Mouse (Mus musculus) kidney, adult 2 months (tissue): Measurements from ENCODE around the gene Tex45. TPM values are rescaled to one million over a fixed set of nuclear protein-coding genes. Genes with fewer than 3 reads are reported as not detected.
A peak's percentile ranks its signal among the peaks of the same experiment; 100 is the strongest.

Experiments used
- DNase-seq: peaks from one replicate; pipeline ENCODE4 v3.0.0; 2021
- H3K27ac ChIP-seq: fragments of 200-500 bp; 2 replicates; pipeline ENCODE4 v1.5.1; 2012; ENCODE audit warnings: low read depth, low read length, control low read depth, inconsistent platforms; ENCODE audit not compliant: insufficient read depth
- H3K27me3 ChIP-seq: fragments of 200-500 bp; replicated peaks from 2 replicates; pipeline ENCODE4 v1.6.1; 2012; ENCODE audit warnings: mild to moderate bottlenecking, moderate library complexity, low read length, inconsistent platforms; ENCODE audit not compliant: control insufficient read depth, insufficient read depth
- H3K36me3 ChIP-seq: fragments of 200-500 bp; 2 replicates; pipeline ENCODE4 v1.6.1; 2012; ENCODE audit warnings: mild to moderate bottlenecking, moderate library complexity, low read length, inconsistent platforms; ENCODE audit not compliant: control insufficient read depth, insufficient read depth
- H3K4me1 ChIP-seq: fragments of 200-500 bp; 2 replicates; pipeline ENCODE4 v1.6.1; 2011; ENCODE audit warnings: low read length; ENCODE audit not compliant: control insufficient read depth, insufficient read depth
- H3K4me3 ChIP-seq: fragments of 200-500 bp; 2 replicates; pipeline ENCODE4 v1.5.1; 2011; ENCODE audit warnings: mild to moderate bottlenecking, low read depth, low read length, control low read depth; ENCODE audit not compliant: insufficient read depth
- CTCF ChIP-seq: fragments of 200-500 bp; conservative IDR thresholded peaks from 2 replicates; pipeline ENCODE4 v1.5.1; 2011; ENCODE audit warnings: low read depth, mild to moderate bottlenecking, control low read depth, low read length, moderate library complexity, mixed read lengths; ENCODE audit not compliant: insufficient read depth, insufficient read length
- POLR2A ChIP-seq: fragments of 200-500 bp; IDR thresholded peaks from one replicate; pipeline ENCODE4 v1.6.1; 2011; ENCODE audit warnings: low read depth, low read length, control low read depth
- WGBS: fragments of 180-500 bp; shearing (Covaris S2); methylation state at CpG from one replicate; pipeline ENCODE4 v1.1.7; 2018; 5-methylcytosine and 5-hydroxymethylcytosine counted together
- polyA plus RNA-seq: library from polyadenylated mRNA; depleted of rRNA; stranded (reverse); fragments of >200 nt; gene quantifications from 2 replicates; pipeline ENCODE4 v1.2.3, GENCODE M21; 2012; rRNA removed

The Tex45 gene
- polyA plus RNA-seq, result 0.05 and 0.11 TPM in 2 replicates

DNA sequence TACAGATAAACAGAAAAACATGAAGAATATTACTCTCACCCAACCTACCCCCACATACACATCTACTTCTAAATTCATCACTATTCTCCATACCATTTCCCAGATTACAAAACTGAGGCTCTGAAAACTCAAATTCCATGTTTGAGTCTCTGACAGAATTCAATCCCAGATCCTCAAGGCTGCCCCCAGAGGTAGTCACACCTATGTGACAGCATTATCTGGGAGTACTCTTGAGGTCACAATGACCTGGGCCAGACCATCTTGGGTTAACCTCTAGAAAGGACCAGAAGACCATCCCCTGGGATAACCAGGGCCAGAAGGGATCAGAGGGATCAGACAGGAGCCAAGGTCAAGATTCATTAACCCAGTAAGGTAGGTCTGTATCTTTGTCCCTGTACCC, at the start of gene Tex45:
Gene Tex45, plus strand, starts transcription at position 301 of the 400 bp plus-strand sequence.
- TF ChIP-seq POLR2A (no peak), CTCF (no peak)
- no peak for DNase-seq
- Histone ChIP-seq H3K36me3 (no peaks in the 10 kb centered on the region), H3K27ac (no peak within 1 kb of the TSS), H3K4me3 (no peak within 1 kb of the TSS), H3K4me1 (peaks cover 4% of the 10 kb centered on the region; the same call in 1 of the 2 replicates), H3K27me3 (no peaks in the 10 kb centered on the region)

DNA sequence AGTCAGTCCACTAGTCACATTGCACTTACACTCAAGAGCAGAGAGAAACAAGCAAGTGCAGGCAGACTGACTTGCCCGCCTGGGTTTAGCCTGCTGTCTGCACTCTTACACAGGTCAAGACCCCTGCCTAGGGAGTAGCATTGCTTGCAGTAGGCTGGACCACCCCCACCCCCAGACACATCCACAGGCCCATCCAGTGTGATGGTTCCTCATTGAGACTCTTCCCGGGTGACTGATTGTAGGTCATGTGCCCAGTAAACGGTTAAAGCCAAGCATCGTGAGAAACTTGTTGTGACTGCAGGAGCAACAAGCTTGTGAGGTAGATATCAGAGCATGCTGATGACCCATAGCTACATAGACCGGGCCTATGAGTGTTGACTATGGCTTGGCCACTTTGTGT, 49.2 kb upstream of the Tex45 start:
- Histone ChIP-seq H3K4me1 (peaks cover 27% of the 10 kb centered on the region), H3K27ac (no peak overlapping the region), H3K27me3 (no peaks in the 10 kb centered on the region), H3K4me3 (no peak overlapping the region), H3K36me3 (no peaks in the 10 kb centered on the region)
- no peak for DNase-seq
- 62% methylated on average over 5 of the region's 5 CpGs for WGBS
- TF ChIP-seq CTCF (no peak), POLR2A (no peak)

GRCm38 (mm10) chr8:3425217-3425616, 45.4 kb upstream of the Tex45 start:
- no peak for DNase-seq
- 83% methylated on average over 5 of the region's 5 CpGs for WGBS
- no peaks in the 10 kb centered on the region; the same call in 1 of the 2 replicates for H3K36me3 ChIP-seq
- no peaks in the 10 kb centered on the region for H3K27me3 ChIP-seq
- H3K27ac ChIP-seq, result no peak overlapping the region
- H3K4me3 ChIP-seq, result no peak overlapping the region
- H3K4me1 ChIP-seq, result peaks cover 9% of the 10 kb centered on the region; the same call in 1 of the 2 replicates
- TF ChIP-seq CTCF, result no peak
- no peak for TF ChIP-seq POLR2A

GRCm38 (mm10) chr8:3426211-3426610, 44.5 kb upstream of the Tex45 start:
- Histone ChIP-seq H3K36me3 (no peaks in the 10 kb centered on the region; the same call in 1 of the 2 replicates), H3K27me3 (no peaks in the 10 kb centered on the region), H3K4me3 (no peak overlapping the region), H3K4me1 (peaks cover 5% of the 10 kb centered on the region; the same call in 1 of the 2 replicates), H3K27ac (no peak overlapping the region)
- DNase-seq, result no peak
- TF ChIP-seq CTCF, result no peak
- TF ChIP-seq POLR2A, result no peak
- 88% methylated on average over 3 of the region's 3 CpGs for WGBS

DNA sequence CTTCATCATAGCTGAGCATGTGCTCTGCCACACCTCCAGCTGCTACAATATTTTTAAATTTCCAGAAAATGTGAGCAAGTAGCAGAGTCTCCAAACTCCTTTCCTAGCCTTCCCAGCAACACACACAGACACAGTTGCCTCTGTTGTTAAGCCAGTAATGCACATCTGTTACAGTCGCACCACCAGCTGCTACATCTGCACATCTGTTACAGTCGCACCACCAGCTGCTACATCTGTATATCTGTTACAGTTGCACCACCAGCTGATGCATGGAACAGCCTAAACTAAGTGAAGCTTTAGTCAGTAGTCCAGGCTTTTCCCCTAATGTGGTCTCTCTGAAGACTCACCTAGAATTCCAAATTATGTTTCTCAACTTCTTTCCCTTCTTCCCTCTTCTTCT, 42.2 kb upstream of the Tex45 start:
- 90% methylated on average over 2 of the region's 2 CpGs for WGBS
- H3K27ac ChIP-seq, result no peak overlapping the region
- no peak for TF ChIP-seq POLR2A
- peaks cover 2% of the 10 kb centered on the region; the same call in 1 of the 2 replicates for H3K4me1 ChIP-seq
- H3K27me3 ChIP-seq, result no peaks in the 10 kb centered on the region
- no peak overlapping the region for H3K4me3 ChIP-seq
- DNase-seq, result no peak
- H3K36me3 ChIP-seq, result no peaks in the 10 kb centered on the region; the same call in 1 of the 2 replicates

DNA sequence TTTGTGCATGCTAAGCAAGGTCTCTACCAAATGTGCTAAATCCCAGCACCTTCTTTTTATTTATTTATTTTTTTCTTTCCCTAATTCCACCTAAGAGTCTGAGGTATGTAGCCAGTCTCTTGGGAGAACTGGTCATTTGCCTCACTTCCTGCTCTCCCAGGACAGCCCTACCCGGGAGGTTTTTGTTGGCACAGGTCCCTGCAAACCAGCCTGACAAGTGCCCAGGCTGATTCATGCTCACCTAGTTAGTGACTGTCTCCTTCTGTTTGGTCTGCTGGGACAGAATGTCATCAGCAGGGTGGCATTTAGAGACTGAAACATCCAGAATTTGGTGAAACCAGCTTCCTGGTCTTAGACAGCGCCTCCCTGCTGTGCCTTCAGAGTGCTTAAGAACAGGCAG, 40.7 kb upstream of the Tex45 start:
- H3K4me3 ChIP-seq, result no peak overlapping the region
- H3K36me3 ChIP-seq, result peaks cover 1% of the 10 kb centered on the region
- WGBS, result 39% methylated on average over 2 of the region's 2 CpGs

DNA sequence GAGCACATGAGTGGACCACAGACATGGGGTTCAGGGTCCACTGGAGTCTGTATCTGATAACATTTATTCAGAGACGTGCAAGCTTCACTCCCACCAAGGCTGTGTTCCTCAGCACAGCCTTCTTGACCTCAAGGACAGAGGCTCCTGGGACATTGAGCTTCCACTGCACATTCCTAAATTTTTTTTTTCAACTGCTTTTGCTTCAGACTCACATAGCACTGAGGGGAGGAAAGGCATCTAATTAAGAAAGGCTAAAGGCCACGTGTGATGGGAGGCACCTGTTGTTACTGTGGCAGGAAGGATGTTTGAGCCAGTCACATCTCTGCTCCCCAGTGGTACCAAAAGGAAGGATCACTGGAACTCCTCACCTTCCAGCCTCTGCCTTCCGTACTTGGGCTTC, 39.5 kb upstream of the Tex45 start:
- Histone ChIP-seq H3K36me3 (peaks cover 2% of the 10 kb centered on the region), H3K4me1 (peaks cover 2% of the 10 kb centered on the region; the same call in 1 of the 2 replicates), H3K27ac (no peak overlapping the region), H3K4me3 (no peak overlapping the region), H3K27me3 (no peaks in the 10 kb centered on the region)
- WGBS, result 48% methylated on average over 3 of the region's 3 CpGs
- no peak for TF ChIP-seq POLR2A
- TF ChIP-seq CTCF, result no peak
- no peak for DNase-seq

More for the DNA sequence above, 40.7 kb upstream of the Tex45 start:
- TF ChIP-seq CTCF (no peak), POLR2A (no peak)
- DNase-seq, result peak; percentile 81
- Histone ChIP-seq H3K27ac (peak overlapping the region; percentile 29; the same call in 1 of the 2 replicates), H3K27me3 (no peaks in the 10 kb centered on the region), H3K4me1 (peaks cover 2% of the 10 kb centered on the region; the same call in 1 of the 2 replicates)
